Mouse (Mus musculus) kidney, adult 2 months (tissue): ENCODE data around the gene Hipk2.

Experiments
- CTCF ChIP-seq: fragments of 200-500 bp; conservative IDR thresholded peaks from 2 replicates; pipeline ENCODE4 v1.5.1; 2011; ENCODE audit warnings: low read depth, mild to moderate bottlenecking, control low read depth, low read length, moderate library complexity, mixed read lengths; ENCODE audit not compliant: insufficient read depth, insufficient read length
- POLR2A ChIP-seq: fragments of 200-500 bp; IDR thresholded peaks from one replicate; pipeline ENCODE4 v1.6.1; 2011; ENCODE audit warnings: low read depth, low read length, control low read depth

DNA sequence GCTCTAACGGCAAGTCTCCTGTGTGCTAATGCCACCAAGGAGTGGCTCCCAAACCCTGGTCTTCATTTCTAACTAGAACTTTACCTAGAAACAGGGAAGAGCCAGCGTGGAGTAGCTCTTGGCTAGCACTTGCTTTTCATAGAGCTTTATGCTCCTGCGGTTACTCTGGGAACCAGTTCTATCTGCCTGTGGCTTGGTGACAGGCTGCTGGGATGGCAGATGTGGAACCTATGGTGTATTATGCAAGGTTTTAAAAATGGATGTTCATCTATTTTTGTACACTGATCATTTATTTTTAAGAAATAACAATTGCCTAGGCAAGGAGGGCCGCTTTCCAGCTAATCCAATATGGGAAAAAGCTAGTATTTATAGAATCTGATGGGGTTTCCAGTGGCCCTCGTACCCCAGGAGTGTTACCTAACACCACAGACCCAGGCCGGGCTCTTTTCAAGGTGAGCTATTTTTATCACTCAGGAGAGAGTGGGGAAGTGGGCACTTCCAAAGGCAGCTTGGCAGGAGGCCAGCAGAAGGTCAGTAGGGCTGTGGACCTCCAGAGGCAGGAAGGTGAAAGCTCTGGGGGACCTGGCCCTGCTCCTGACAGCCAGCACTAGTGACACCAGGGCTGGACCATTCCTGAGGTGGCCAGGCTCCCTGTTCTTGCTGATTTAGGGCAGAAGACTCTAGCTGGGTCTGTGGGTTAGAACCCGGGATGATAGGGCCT is 171.5 kb downstream of the Hipk2 start:
- TF ChIP-seq POLR2A (no peak), CTCF (no peak)
